Mouse (Mus musculus) brain, embryonic 14.5 days (tissue): ENCODE measurements around the gene Lmbrd1.

Experiments used
- CTCF ChIP-seq: fragments of 200-500 bp; IDR thresholded peaks from 2 replicates; pipeline ENCODE4 v1.5.1; 2012; ENCODE audit warnings: inconsistent platforms, mild to moderate bottlenecking, moderate library complexity, borderline replicate concordance; ENCODE audit not compliant: insufficient read depth, insufficient read length; ENCODE audit errors: extremely low read depth
- POLR2A ChIP-seq: fragments of 200-500 bp; IDR thresholded peaks from 2 replicates; pipeline ENCODE4 v1.6.1; 2012; ENCODE audit warnings: mild to moderate bottlenecking, inconsistent platforms, borderline replicate concordance; ENCODE audit not compliant: poor library complexity, insufficient read depth, insufficient read length, severe bottlenecking; ENCODE audit errors: extremely low read depth

- TF ChIP-seq POLR2A (no peak), CTCF (no peak)
These were observed 2.6 kb downstream of the Lmbrd1 start for GRCm38 (mm10) chr1:24680991-24681390.
